Mouse (Mus musculus) embryonic facial prominence, embryonic 14.5 days (tissue): ENCODE measurements around the gene Lrp2. TPM values are rescaled to one million over a fixed set of nuclear protein-coding genes. Genes with fewer than 3 reads are reported as not detected.
A peak's percentile ranks its signal among the peaks of the same experiment; 100 is the strongest.

Source experiments
- ATAC-seq: fragments of 200-750 bp; cut with Nextera tagmentation; 2 replicates; pipeline ENCODE4 v1.8.0; 2017; ENCODE audit warnings: low read depth, moderate number of reproducible peaks, moderate TSS enrichment
- DNase-seq: peaks from one replicate; pipeline ENCODE4 v3.0.0-alpha.2; 2015; ENCODE audit warnings: low spot score
- H3K27ac ChIP-seq: fragments of 300-500 bp; sonication (generic); replicated peaks from 2 replicates; pipeline ENCODE4 v1.5.1; 2014; ENCODE audit warnings: low read depth, mild to moderate bottlenecking, low read length, moderate library complexity
- H3K27me3 ChIP-seq: fragments of 300-500 bp; sonication (generic); replicated peaks from 2 replicates; pipeline ENCODE4 v1.6.1; 2014; ENCODE audit warnings: low read length; ENCODE audit not compliant: control insufficient read depth, insufficient read depth
- H3K36me3 ChIP-seq: fragments of 300-500 bp; sonication (generic); 2 replicates; pipeline ENCODE4 v1.6.1; 2014; ENCODE audit warnings: low read length, mixed read lengths; ENCODE audit not compliant: control insufficient read depth, insufficient read depth
- H3K4me1 ChIP-seq: fragments of 300-500 bp; sonication (generic); 2 replicates; pipeline ENCODE4 v1.6.1; 2014; ENCODE audit warnings: antibody characterized with exemption, low read length; ENCODE audit not compliant: control insufficient read depth, insufficient read depth
- H3K4me2 ChIP-seq: fragments of 300-500 bp; sonication (generic); 2 replicates; pipeline ENCODE4 v1.6.1; 2014; ENCODE audit warnings: low read depth, mild to moderate bottlenecking, low read length, moderate library complexity, mixed read lengths
- H3K4me3 ChIP-seq: fragments of 300-500 bp; sonication (generic); 2 replicates; pipeline ENCODE4 v1.5.1; 2014; ENCODE audit warnings: low read depth, mild to moderate bottlenecking, low read length
- H3K9ac ChIP-seq: fragments of 300-500 bp; sonication (generic); 2 replicates; pipeline ENCODE4 v1.6.1; 2014; ENCODE audit warnings: low read depth, mild to moderate bottlenecking, low read length, moderate library complexity, mixed read lengths
- H3K9me3 ChIP-seq: fragments of 300-500 bp; sonication (generic); 2 replicates; pipeline ENCODE4 v1.6.1; 2016; ENCODE audit warnings: low read length; ENCODE audit not compliant: control insufficient read depth
- WGBS: fragments of 180-500 bp; shearing (Covaris S2); extraction: QIAGEN DNeasy Blood & Tissue Kit; methylation state at CpG from one replicate; pipeline ENCODE4 v1.1.7; 2014; 5-methylcytosine and 5-hydroxymethylcytosine counted together
- polyA plus RNA-seq: library from polyadenylated mRNA; unstranded; fragments of >200 nt; fragmentation: Nextera tagmentation; extraction: Ambion mirVana; gene quantifications from 2 replicates; pipeline ENCODE4 v1.2.1, GENCODE M21; 2014

The Lrp2 gene
- polyA plus RNA-seq, 1 experiment from 2014 or later: 1.3 TPM

GRCm38 (mm10) chr2:69396760-69397435 is 189.0 kb downstream of the Lrp2 start:
- Histone ChIP-seq H3K9me3 (no peaks in the 10 kb centered on the region), H3K9ac (no peak overlapping the region), H3K36me3 (no peaks in the 10 kb centered on the region), H3K27ac (no peak overlapping the region), H3K4me3 (no peak overlapping the region), H3K27me3 (no peaks in the 10 kb centered on the region), H3K4me1 (peaks cover 4% of the 10 kb centered on the region; the same call in 1 of the 2 replicates), H3K4me2 (no peak overlapping the region)
- WGBS: 85% methylated on average over 12 of the region's 12 CpGs
- no peak for DNase-seq
- no peak for ATAC-seq

- no peaks in the 10 kb centered on the region for H3K36me3 ChIP-seq
- ATAC-seq (no peak), DNase-seq (no peak)
- no peak overlapping the region for H3K4me3 ChIP-seq
- no peak overlapping the region for H3K4me2 ChIP-seq
- no peaks in the 10 kb centered on the region for H3K4me1 ChIP-seq
- H3K9me3 ChIP-seq: no peaks in the 10 kb centered on the region
- H3K9ac ChIP-seq: no peak overlapping the region
- WGBS: 61% methylated on average over 9 of the region's 9 CpGs
- H3K27me3 ChIP-seq: no peaks in the 10 kb centered on the region
- H3K27ac ChIP-seq: no peak overlapping the region
These were observed 190.1 kb downstream of the Lrp2 start for GRCm38 (mm10) chr2:69395597-69396248.

- Histone ChIP-seq H3K9me3 (no peaks in the 10 kb centered on the region), H3K4me2 (no peak overlapping the region), H3K4me1 (no peaks in the 10 kb centered on the region), H3K27ac (no peak overlapping the region), H3K36me3 (no peaks in the 10 kb centered on the region), H3K4me3 (no peak overlapping the region), H3K9ac (no peak overlapping the region), H3K27me3 (no peaks in the 10 kb centered on the region)
- no peak for ATAC-seq
- DNase-seq: no peak
- 80% methylated on average over 2 of the region's 2 CpGs for WGBS
These were observed 191.9 kb downstream of the Lrp2 start for GRCm38 (mm10) chr2:69393947-69394346.

- no peak overlapping the region for H3K9ac ChIP-seq
- no peak overlapping the region for H3K4me2 ChIP-seq
- no peak for DNase-seq
- no peak for ATAC-seq
- no peaks in the 10 kb centered on the region for H3K4me1 ChIP-seq
- H3K9me3 ChIP-seq: no peaks in the 10 kb centered on the region
- no peak overlapping the region for H3K4me3 ChIP-seq
- H3K36me3 ChIP-seq: no peaks in the 10 kb centered on the region
- no peak overlapping the region for H3K27ac ChIP-seq
- 74% methylated on average over 3 of the region's 3 CpGs for WGBS
- H3K27me3 ChIP-seq: no peaks in the 10 kb centered on the region
These were observed 199.6 kb downstream of the Lrp2 start for GRCm38 (mm10) chr2:69386118-69386871.

- no peaks in the 10 kb centered on the region for H3K36me3 ChIP-seq
These were observed 203.0 kb downstream of the Lrp2 start for GRCm38 (mm10) chr2:69382838-69383237.

GRCm38 (mm10) chr2:69381740-69382139 is 204.1 kb downstream of the Lrp2 start:
- no peaks in the 10 kb centered on the region for H3K9me3 ChIP-seq
- no peaks in the 10 kb centered on the region for H3K27me3 ChIP-seq
- DNase-seq: peak; percentile 20
- no peak overlapping the region for H3K9ac ChIP-seq
- H3K36me3 ChIP-seq: no peaks in the 10 kb centered on the region
- no peaks in the 10 kb centered on the region for H3K4me1 ChIP-seq
- H3K4me3 ChIP-seq: no peak overlapping the region
- WGBS: 57% methylated on average over 8 of the region's 8 CpGs
- ATAC-seq: no peak
- no peak overlapping the region for H3K4me2 ChIP-seq
- no peak overlapping the region for H3K27ac ChIP-seq

More at GRCm38 (mm10) chr2:69382838-69383237, 203.0 kb downstream of the Lrp2 start:
- Histone ChIP-seq H3K27me3 (no peaks in the 10 kb centered on the region), H3K4me3 (no peak overlapping the region), H3K27ac (no peak overlapping the region), H3K9me3 (no peaks in the 10 kb centered on the region), H3K4me1 (no peaks in the 10 kb centered on the region), H3K9ac (no peak overlapping the region), H3K4me2 (no peak overlapping the region)
- 89% methylated on average over 5 of the region's 5 CpGs for WGBS
- ATAC-seq (no peak), DNase-seq (no peak)

- 75% methylated on average over 13 of the region's 13 CpGs for WGBS
- Histone ChIP-seq H3K27ac (no peak within 1 kb of the TSS), H3K4me3 (no peak within 1 kb of the TSS), H3K9ac (peak within 1 kb of the TSS; percentile 19; the same call in 1 of the 2 replicates), H3K27me3 (no peaks in the 10 kb centered on the region), H3K4me2 (no peak within 1 kb of the TSS), H3K4me1 (no peaks in the 10 kb centered on the region), H3K36me3 (no peaks in the 10 kb centered on the region), H3K9me3 (no peaks in the 10 kb centered on the region)
- DNase-seq (no peak), ATAC-seq (no peak)
These were observed 205.6 kb downstream of the Lrp2 start, which contains the start of gene Dhrs9 for GRCm38 (mm10) chr2:69380281-69380680. TSS of gene Dhrs9 (plus strand) at chr2:69380445.

GRCm38 (mm10) chr2:69379801-69380200 is 206.1 kb downstream of the Lrp2 start:
- Histone ChIP-seq H3K9me3 (no peaks in the 10 kb centered on the region), H3K4me3 (no peak overlapping the region), H3K27ac (no peak overlapping the region), H3K9ac (peak overlapping the region; percentile 19; the same call in 1 of the 2 replicates), H3K27me3 (no peaks in the 10 kb centered on the region), H3K4me2 (no peak overlapping the region), H3K4me1 (no peaks in the 10 kb centered on the region), H3K36me3 (no peaks in the 10 kb centered on the region)
- 45% methylated on average over 1 of the region's 1 CpGs for WGBS
- DNase-seq (no peak), ATAC-seq (no peak)
